Mouse (Mus musculus): ENCODE data around the gene Zfp341.

Gene Zfp341

DNA sequence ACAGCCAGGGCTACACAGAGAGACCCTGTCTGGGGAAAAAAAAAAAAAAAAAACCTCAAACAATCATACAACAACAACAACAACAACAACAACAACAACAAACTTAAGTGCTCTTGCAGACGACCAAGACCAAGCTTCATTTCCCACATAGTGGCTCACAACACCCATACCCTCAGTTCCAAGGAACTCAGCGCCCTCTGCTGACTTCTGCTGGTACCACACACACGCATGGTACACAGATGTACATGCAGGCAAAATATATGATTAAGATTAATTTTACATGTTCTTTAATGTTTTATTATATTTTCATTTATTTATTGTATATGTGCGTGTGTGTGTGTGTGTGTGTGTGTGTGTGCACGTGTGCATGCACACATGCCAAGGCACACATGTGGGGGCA lies 26.7 kb upstream of the Zfp341 start:
- no peak for DNase-seq (ENCODE audit: low spot score)

DNA sequence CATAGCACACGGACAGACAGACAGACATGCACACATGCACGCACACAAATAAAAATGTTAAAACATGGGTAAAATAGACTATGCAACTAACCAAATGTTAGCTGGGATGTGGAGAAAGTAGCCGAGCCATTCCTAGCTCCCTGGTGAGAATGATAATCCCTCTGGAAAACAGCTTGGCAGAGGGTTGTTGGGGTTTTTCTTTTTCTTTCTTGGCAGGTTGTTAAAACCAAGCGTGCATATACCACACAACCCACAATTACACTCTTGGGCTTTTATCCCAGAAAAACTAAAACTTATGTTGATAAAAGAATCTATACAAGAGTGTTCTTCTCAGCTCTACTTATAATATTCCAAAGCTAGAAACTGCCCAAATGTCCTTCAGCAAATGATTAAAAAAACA lies 24.0 kb upstream of the Zfp341 start:
- DNase-seq (ENCODE audit: low spot score) = no peak

DNA sequence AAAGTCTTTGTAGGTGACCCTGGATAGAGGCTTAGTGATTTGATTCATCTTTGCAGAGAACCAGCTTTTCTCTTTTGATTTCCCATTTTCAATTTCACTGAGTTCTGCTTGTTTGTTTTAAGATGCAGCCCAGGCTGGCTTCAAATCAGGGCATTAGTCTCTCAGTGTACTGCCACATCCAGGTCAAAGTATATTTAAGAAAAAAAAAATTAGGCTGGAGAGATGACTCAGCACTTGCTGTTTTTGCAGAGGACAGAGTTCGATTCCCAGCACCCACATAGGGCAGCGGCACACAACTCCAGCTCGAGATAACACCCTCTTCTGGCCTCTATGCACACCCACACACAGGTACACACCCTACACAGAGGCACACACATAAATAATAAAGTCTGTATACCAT lies 21.9 kb upstream of the Zfp341 start:
- DNase-seq (ENCODE audit: low spot score) = no peak

DNA sequence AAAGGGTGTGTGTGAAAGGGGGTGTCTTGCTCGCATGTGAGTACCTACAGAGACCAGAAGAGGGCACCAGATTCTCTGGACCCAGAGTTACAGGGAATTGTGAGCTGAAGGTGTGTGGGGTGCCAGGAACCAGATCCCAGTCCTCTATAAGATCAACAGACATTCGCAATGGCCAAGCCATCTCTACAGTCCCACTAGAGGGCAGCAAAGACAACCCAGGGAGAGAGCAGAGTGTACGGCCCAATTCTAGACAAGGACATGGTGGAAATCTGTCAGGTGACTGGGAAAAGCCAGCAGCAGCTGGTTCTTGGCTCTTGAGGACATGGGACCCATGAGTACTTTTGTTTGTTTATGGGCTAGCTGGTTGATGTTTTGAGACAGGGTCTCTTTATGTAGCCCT lies 20.1 kb upstream of the Zfp341 start:
- no peak for DNase-seq (ENCODE audit: low spot score)

DNA sequence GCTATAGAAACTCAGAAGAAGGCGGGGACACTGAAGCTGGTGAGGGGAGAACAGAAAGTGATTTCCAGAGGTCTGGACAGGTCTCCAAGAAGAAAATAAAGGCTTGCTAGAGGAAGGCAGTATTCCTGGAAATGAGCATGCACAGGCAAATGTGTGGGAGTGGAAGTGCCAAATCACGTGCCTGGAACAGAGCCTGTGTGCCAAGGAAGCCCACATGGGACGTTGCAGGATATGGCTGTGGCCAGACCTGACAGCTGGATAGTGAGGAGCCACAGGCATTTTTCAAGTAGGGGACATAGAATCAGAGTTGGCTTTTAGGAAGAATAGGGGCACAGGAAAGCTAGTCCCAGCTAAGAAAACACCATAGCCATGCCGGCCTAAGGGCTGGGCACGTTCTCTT lies 17.3 kb upstream of the Zfp341 start:
- no peak for DNase-seq (ENCODE audit: low spot score)

DNA sequence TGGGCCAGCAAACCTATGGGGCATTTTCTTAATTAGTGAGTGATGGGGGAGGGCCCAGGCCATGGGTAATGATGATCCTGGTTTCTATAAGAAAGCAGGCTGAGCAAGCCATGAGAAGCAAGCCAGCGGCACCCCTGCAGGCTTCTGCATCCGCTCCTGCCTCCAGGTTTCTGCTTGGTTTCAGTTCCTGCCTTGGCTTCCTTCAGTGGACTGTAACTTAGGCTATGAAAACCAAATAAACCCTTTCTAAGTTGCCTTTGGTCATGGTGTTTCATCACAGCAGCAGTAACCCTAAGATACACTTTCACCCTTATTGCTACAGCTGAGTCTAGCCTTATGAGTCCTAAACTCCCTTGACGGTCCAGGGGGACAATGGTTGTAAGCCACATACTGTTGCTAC lies 15.7 kb upstream of the Zfp341 start:
- no peak for DNase-seq (ENCODE audit: low spot score)

DNA sequence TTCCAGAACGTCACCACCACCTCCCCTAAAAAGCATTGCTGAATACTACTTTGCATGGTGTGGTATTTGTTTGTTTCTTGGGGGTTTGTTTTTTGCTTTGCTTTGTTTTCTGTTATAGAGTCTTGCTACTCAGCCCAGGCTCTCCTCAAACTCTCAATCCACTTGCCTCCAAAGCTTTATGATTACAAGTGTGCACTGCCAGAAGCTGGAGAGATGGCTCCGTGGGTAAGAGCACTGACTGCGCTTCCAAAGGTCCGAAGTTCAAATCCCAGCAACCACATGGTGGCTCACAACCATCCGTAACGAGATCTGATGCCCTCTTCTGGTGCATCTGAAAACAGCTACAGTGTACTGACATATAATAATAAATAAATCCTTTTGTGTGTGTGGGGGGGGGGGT lies 12.5 kb upstream of the Zfp341 start:
- DNase-seq (ENCODE audit: low spot score) = no peak

DNA sequence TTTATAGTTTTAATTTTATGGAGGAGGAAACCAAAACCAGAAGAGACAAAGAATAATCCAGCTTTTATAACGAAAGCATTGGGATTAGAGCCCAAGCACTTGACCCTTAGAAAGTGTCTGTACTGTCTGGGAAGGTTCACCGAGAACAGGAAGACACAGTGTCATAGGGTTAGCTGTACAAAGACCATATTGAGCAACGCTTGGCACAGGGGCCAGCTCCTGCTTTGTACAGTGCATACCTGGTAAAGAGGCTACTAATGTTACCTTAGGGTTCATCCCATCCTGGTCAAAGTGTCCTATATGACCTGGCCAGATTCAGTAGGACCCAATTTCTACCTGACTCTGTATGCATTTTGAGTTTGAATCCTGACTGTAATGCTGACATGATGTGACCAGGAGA lies 11.8 kb upstream of the Zfp341 start:
- no peak for DNase-seq (ENCODE audit: low spot score)

DNA sequence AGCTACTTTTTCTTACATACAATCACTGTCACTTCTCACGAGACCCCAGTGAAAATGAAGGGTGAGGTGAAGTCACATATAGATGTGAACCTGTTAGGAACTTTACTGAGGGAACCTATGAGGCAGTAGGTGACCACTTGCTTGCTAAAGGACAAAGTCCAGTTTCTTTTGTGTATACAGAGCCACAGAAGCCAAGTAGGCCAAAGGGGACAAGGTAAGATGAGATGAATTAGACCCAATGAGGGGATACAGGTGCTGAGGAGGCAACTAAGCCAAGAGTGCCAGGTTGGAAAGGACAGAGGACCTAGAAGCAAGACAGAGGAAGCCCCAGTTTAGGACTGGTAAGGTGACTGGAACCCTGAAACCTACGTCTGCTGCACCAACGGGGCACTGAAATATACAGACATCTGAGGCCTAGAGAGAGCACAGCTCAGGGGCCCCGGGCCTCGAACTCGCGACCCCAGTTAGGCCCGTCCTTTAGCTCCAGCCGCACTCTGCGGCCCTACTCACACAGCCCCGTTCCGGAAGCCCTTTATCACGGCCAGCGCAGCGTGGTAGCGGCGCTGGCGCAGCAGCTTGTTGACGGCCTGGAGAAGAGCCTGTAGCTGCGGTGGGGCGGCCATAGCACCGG lies 10.0 kb upstream of the Zfp341 start:
- no peak for DNase-seq (ENCODE audit: low spot score)

DNA sequence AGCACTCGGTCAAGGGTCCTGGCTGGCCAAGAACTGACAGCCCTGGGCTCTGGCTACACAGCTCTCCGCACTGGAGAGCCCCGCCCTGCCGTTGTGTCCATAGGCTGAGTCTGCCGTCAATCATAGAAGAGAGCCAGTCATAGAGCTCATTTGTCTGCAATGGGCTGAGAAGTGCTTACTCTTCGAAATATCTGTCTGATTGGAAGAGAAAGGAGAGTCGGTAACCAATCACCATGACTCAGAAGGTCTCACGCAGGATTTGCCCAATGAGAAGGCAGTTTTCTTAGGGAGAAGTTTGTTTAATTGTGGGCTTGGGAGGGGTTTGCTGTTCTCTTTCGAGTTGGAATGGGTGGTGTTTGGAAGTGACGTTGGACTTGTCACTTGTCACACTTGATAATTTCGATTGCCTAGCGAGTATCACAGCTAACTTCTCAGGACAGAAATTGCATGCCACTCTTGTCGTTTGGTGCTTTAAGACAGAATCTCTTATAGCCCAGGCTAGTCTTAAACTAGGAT lies 9.4 kb upstream of the Zfp341 start, which contains the start of gene Pxmp4:
Pxmp4 (minus strand) TSS at position 71 of the 516 bp plus-strand sequence.
- DNase-seq (ENCODE audit: low spot score) = peak; percentile 97

DNA sequence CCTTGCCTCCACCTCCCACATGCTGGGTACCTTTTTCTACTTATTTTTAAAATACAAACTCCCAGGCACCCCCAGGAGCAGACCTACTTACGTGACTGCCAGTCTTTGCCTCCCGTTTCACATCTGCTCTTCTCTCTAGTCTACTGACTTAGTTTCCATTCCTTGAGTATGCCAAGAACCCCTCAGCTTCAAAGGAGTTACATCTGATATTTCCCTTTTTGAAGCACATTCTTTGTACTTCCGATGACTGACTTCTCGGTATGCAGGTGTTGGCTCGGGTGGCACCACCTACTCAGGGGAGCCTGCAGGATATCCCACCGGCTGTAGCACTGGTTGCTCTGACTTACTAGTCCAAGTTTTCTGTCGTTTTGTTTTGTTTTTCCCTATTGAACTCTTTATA lies 8.9 kb upstream of the Zfp341 start:
- no peak for DNase-seq (ENCODE audit: low spot score)

DNA sequence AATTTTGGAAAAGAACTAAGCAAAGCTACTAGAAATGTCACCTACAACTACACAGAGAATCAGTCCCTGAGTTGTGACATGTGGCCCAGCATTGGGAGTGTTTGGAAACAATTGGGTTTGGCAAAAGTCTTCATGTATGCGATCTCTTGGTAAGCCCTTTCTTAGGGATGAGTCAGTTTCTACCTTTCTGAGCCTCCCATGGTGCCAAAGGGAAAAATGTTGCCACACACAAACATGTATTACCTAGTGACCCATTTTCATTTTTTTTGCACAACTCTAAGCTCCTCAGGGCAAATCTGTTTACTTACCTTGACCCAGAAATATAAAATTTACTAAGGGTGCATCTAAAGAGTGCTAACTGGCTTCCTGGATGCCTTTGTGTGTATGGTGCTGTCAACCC lies 6.1 kb upstream of the Zfp341 start:
- no peak for DNase-seq (ENCODE audit: low spot score)

DNA sequence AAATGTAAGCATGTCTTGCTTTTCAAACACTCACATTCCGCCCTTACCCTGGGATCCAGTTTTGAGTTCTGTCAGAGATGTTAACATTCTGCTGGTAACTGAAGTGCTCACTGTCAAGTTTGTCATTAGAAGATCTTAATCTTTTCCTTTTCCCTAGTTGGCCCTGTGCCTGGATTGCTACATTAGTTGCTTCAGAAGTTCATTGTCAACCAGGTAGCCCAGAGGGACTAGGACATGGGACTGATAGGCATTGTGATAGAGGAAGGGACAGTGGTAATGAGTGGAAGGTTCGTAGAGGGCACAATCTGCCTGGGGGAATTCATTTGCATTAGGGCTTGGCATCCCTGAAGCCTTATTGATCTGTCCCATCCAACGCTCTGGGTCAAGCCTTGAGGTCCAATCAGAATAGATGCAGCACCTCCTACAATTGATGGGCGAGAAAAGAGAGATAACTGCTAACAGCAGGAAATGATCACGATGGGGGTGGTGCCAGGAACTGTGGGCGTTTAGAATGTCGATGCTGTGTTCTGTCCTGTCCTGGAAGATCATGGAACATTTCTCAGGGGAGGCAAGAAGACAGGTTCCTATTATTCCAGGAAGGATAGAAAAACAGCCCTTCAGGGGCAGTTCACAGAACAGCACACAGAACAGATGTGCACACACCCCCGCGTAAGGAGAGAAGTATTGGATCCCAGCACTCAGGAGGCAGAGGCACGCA lies 3.9 kb upstream of the Zfp341 start:
- no peak for DNase-seq (ENCODE audit: low spot score)

DNA sequence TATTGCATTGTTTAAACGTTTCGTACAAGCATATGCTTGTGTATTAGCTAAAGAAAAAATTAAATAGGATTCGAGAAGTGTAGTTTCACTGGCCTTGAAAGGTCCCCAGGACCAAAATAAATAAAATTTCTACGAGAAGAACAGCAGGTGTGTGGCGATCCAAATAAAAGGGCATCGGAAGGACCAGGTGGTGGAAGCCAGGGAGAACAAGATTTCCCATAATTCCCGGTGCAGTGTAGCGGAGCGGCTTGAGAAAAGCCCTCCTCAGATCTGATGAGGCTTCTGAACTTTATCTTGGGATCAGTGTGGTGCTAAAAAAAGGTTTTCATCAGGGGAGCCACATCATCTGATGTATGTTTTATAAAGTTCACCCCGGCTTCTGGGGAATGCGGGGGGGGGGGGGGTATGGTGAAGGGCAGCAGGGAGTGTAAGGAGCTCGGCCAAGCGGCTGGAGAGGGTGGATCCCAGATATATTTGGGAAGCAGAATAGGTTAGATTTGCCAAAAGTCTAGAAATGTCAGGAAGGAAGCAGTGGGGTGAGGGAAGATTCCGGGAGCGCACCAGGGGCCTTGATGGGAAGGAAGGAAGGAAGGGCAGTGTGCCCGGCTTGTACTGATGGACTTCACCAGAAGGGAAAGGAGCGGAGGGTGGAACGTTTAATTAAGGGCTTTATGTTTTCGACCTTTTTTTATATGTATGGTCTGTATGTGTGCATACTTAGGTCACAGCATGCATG lies 1.9 kb downstream of the Zfp341 start:
- no peak for DNase-seq (ENCODE audit: low spot score)

DNA sequence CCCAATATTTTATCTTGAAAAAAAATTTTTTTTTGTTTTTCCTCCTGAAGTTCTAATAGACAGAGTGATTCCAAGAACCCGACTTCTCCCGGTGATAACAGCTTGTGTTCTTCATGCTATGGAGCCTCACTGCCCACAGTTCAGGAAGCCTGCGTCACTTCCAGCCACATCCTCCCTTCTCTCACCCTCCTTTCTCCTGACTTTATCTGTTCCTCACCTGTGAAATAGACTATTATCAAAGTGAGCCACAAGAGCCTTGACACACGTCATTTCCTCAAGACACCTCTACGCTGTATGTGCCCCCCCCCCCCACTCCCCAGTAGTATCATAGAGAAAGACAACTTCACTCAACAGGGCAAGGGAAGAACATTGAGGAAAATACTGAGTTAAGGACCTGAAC lies 2.6 kb downstream of the Zfp341 start:
- no peak for DNase-seq (ENCODE audit: low spot score)

DNA sequence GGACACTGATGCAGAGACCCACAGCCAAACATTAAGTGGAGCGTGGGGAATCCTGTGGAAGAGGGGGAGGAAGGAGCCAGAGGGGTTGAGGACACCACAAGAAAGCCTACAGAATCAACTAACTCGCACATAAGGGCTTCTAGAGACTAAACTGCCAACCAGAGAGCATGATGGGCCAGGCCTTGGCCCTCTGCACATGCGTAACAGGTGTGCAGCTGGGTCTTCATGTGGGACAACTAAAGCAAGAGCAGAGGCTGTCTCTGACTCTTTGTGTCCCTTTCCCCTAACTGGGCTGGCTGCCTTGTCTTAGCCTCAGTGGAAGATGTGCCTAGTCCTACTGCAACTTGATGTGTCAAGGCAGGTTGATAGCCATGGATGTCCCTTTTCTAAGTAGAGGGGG lies 4.0 kb downstream of the Zfp341 start:
- DNase-seq (ENCODE audit: low spot score) = no peak

DNA sequence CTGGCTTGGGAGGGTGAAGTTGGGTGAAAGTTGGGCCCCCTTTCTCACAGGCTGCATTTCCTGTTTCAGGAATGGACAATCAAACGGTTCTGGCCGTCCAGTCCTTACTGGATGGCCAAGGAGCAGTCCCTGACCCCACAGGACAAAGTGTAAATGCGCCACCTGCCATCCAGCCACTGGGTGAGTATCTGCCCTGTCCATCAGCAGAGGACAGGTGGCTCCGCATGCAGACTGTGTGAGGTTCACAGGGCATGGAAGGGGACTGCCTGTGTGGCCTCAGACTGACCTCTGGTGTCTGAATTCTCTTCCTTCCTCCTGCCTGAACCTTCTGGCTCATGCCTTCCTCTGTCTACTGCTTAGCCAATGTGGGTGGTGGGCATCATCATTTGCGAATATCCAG lies 8.6 kb downstream of the Zfp341 start:
- DNase-seq (ENCODE audit: low spot score) = no peak

DNA sequence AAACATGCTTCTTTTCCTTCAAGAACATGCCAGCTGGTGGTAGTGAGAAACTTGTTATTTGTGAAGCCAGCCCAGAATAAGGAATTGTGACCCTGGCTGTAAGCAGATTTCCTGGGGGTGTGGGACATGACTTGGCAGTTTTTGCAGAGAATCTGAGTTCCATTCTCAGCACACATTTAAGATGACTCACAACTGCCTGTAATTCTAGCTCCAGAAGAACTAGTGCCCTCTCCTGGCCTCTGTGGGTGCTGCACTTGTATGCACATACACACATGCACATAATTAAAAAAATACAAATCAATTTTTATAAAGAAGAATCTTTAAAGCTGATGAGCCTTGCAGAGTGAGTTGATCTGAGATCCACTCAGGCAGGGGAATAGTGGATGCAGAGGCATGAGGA lies 11.0 kb downstream of the Zfp341 start:
- no peak for DNase-seq (ENCODE audit: low spot score)

DNA sequence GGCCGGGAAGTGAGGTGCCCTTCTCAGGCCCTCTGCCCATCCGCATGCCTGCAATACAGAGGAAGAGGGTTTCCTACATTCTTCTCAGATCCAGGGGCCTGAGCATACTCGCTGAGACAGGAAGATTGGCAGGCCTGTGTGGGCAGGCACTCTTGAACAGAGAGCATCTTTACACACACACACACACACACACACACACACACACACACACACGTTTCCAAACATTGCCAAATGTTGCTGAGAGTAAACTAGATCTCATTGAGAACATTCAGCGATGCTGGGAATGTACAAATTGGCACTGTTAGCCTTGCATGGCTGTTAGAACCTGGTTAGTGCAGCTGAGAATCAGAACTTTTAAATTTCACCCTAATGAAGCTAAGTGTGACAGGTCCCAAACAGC lies 17.4 kb downstream of the Zfp341 start:
- DNase-seq (ENCODE audit: low spot score) = no peak

DNA sequence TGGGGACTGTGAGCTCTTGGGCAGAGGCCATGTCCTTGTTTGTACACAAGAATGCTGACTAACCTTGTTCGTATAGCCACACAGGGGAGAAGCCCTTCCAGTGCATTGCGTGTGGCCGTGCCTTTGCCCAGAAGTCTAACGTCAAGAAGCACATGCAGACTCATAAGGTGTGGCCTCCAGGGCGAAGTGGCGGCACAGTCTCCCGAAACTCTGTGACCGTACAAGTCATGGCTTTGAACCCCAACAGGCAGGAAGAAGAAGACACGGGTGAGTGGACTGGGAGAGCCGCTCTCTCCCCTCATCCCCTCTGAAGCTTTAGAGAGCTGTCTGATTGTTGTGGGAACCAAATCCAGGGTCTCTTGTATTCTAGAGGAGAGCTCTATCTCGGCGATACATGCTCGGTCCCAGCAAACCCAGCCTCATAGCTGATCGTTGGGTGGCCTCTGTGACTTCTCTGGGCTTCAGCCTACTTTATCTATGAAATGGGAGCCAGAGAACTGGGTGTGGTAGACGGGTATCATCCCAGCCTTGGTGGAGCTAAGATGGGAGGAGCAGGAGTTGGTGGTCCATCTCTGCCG lies 19.2 kb downstream of the Zfp341 start:
- no peak for DNase-seq (ENCODE audit: low spot score)

DNA sequence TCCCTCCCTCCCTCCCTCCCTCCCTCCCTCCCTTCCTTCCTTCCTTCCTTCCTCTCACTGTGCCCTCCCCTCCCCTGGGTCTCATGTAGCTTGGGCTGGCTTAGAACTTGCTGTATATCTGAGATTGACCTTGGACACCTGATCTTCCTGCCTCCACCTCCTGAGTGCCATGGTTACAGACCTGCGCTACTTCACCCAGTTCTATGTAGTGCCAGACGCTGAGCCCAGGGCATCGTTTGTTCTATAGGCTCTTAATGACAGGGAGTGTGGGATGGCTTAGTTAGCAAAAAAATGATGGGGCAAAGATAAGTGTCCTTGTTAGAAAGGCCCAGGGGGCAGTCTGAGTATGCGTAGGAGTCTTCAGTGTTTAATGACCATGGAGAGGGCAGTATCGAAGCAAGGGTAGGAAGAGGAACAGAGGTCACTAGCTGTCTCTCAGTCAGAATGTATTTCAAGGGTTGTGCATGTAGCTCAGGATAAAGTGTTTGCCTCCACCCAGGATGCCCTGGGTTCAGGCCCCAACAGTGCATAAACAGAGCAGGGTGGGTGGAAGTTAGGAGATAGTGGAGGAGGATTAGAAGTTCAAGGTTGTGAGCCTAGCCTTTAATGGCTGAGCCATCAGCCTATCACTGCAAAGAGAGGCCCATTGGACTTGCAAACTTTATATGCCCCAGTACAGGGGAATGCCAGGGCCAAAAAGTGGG lies 20.1 kb downstream of the Zfp341 start:
- no peak for DNase-seq (ENCODE audit: low spot score)
